Mouse (Mus musculus) stomach, postnatal 0 days (tissue): ENCODE data around the gene Osgep.

Experiments
- CTCF ChIP-seq: IDR thresholded peaks from 2 replicates; pipeline ENCODE4 v1.5.1; 2016; ENCODE audit warnings: antibody characterized with exemption, low read depth, mild to moderate bottlenecking, moderate library complexity
- EP300 ChIP-seq: optimal IDR thresholded peaks from 2 replicates; pipeline ENCODE3; 2016; ENCODE audit warnings: antibody characterized with exemption

- TF ChIP-seq CTCF (no peak), EP300 (no peak)
These were observed 56.5 kb downstream of the Osgep start for GRCm38 (mm10) chr14:50868211-50868610.
